Mouse (Mus musculus) brain, embryonic 14.5 days (tissue): ENCODE results near the gene Tsc22d1.

Experiments used
- CTCF ChIP-seq: fragments of 200-500 bp; IDR thresholded peaks from 2 replicates; pipeline ENCODE4 v1.5.1; 2012; ENCODE audit warnings: inconsistent platforms, mild to moderate bottlenecking, moderate library complexity, borderline replicate concordance; ENCODE audit not compliant: insufficient read depth, insufficient read length; ENCODE audit errors: extremely low read depth
- POLR2A ChIP-seq: fragments of 200-500 bp; IDR thresholded peaks from 2 replicates; pipeline ENCODE4 v1.6.1; 2012; ENCODE audit warnings: mild to moderate bottlenecking, inconsistent platforms, borderline replicate concordance; ENCODE audit not compliant: poor library complexity, insufficient read depth, insufficient read length, severe bottlenecking; ENCODE audit errors: extremely low read depth

GRCm38 (mm10) chr14:76442160-76442559 is 27.4 kb downstream of the Tsc22d1 start:
- TF ChIP-seq CTCF (no peak), POLR2A (no peak)
